Mouse (Mus musculus) brain, embryonic 14.5 days (tissue): ENCODE measurements at regions not wholly inside any gene's neighbourhood (a gene's known extent, or its start where the extent isn't known, plus 50 kb on each side); places are given as distances from the start of the nearest gene placed in this dataset.

Source experiments
- CTCF ChIP-seq: fragments of 200-500 bp; IDR thresholded peaks from 2 replicates; pipeline ENCODE4 v1.5.1; 2012; ENCODE audit warnings: inconsistent platforms, mild to moderate bottlenecking, moderate library complexity, borderline replicate concordance; ENCODE audit not compliant: insufficient read depth, insufficient read length; ENCODE audit errors: extremely low read depth
- POLR2A ChIP-seq: fragments of 200-500 bp; IDR thresholded peaks from 2 replicates; pipeline ENCODE4 v1.6.1; 2012; ENCODE audit warnings: mild to moderate bottlenecking, inconsistent platforms, borderline replicate concordance; ENCODE audit not compliant: poor library complexity, insufficient read depth, insufficient read length, severe bottlenecking; ENCODE audit errors: extremely low read depth

DNA sequence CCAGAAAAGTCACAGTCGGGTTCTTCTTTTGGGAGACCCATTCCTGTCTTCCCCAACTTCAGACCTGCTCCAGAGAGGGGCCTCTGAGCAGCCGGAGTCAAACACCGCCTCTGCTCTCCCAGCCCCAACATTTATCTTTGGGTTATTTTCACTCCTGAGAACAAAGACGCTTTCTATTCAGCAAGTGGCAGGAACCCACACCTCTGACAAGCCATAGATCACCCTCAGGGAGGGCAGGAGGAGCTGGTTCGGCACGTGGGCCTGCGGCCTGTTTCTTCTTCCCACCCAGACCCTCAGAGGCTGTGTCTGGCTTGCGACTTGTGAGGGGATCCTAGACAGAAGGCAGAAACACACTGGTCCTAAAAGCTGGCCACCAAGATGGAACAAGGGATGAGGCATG lies 58.4 kb upstream of the Pkdcc start:
- TF ChIP-seq POLR2A (no peak), CTCF (no peak)
